Mouse (Mus musculus): Measurements from ENCODE around the gene Rogdi. TPM values are rescaled to one million over a fixed set of nuclear protein-coding genes. Genes with fewer than 3 reads are reported as not detected.

The Rogdi gene
- polyA plus RNA-seq (2014; fragmentation: Nextera tagmentation; extraction: Ambion mirVana), result 50.2 and 53.0 TPM in 2 replicates

DNA sequence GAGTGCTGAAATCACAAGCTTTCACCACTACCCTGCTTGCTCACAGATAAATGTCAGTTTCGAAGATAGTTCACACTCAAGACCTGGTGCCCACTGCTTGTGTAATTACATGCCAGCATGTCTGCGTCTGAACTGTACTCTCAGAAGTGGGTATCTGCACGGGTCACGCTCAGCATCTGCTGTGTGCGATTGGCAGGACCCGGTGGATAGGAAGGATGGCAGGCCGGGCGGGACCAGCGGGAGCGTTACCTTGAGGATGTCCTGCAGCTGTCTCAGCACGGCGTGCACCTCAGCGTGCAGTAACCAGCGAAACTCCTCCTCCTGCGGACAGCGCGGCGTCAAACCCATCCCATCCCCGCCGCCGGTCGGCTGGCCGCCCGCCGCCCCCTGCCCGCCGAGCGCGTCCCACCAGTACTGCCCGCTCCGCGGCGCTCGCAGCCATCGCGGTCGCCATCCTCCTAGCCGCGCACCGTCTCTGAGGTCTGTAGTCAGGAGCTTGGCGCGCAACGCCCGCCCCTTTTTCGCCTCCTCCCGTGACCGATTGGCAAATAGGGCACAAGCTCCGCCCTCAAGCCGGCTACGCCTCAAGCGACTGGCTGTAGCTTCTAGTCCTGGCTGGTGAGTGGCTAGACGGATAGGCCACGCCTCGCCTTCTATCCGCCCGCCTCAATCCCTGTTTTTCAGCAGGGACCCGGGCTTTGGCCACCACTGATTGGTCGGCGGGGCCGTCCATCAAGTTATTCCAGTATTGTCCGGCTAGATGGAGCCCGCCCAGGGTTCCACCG, at the start of gene Rogdi:
TSS of gene Rogdi (minus strand) at position 500 of the 785 bp plus-strand sequence.
- H3K4me1 ChIP-seq (ENCODE audit: control insufficient read depth, insufficient read depth, low read length), result no peaks in the 10 kb centered on the region
- ATAC-seq (ENCODE audit: low read depth) (peak; percentile 99), DNase-seq (ENCODE audit: low spot score) (peak; percentile 100)
- H3K9ac ChIP-seq (ENCODE audit: low read depth, low read length), result peak within 1 kb of the TSS; percentile 70
- H3K9me3 ChIP-seq (ENCODE audit: control insufficient read depth, low read length), result no peaks in the 10 kb centered on the region
- H3K4me3 ChIP-seq (ENCODE audit: low read depth, low read length), result peak within 1 kb of the TSS; percentile 67
- H3K27ac ChIP-seq (replicated peaks; ENCODE audit: low read depth, low read length), result peak within 1 kb of the TSS; percentile 50
- H3K36me3 ChIP-seq (ENCODE audit: control insufficient read depth, insufficient read depth, low read length), result peaks cover 45% of the 10 kb centered on the region
- H3K27me3 ChIP-seq (replicated peaks; ENCODE audit: control insufficient read depth, insufficient read depth, low read length), result no peaks in the 10 kb centered on the region
- peak within 1 kb of the TSS; percentile 74 for H3K4me2 ChIP-seq (ENCODE audit: low read depth, low read length)
- WGBS, result under 1% methylated on average over 39 of the region's 63 CpGs

DNA sequence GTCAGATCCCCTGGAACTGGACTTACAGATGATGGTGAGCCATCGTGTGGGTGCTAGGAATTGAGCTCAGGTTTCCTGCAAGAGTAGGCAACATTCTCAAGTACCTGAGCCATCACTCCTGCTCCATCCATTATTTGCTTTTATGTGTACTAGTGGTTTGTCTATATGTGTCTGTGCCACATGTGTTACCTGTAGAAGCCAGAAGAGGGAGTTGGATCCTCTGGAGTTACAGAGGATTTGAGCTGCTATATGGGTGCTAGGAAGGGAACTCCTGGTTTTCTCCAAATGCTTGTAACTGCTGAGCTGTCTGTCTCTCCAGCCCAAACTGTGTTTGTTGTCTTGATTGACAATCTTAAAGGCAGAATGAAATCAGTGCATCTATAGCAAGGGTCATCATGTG, 44.8 kb upstream of the Rogdi start:
- no peaks in the 10 kb centered on the region for H3K9me3 ChIP-seq (ENCODE audit: control insufficient read depth, low read length)
- no peak overlapping the region for H3K27ac ChIP-seq (replicated peaks; ENCODE audit: low read depth, low read length)
- no peak overlapping the region for H3K9ac ChIP-seq (ENCODE audit: low read depth, low read length)
- no peak for ATAC-seq (ENCODE audit: low read depth)
- no peaks in the 10 kb centered on the region for H3K4me1 ChIP-seq (ENCODE audit: control insufficient read depth, insufficient read depth, low read length)
- H3K36me3 ChIP-seq (ENCODE audit: control insufficient read depth, insufficient read depth, low read length), result peaks cover 57% of the 10 kb centered on the region
- no peak overlapping the region for H3K4me3 ChIP-seq (ENCODE audit: low read depth, low read length)
- no peak overlapping the region for H3K4me2 ChIP-seq (ENCODE audit: low read depth, low read length)
- peak; percentile 23 for DNase-seq (ENCODE audit: low spot score)
- WGBS, result 84% methylated on average over 1 of the region's 1 CpGs
- H3K27me3 ChIP-seq (replicated peaks; ENCODE audit: control insufficient read depth, insufficient read depth, low read length), result no peaks in the 10 kb centered on the region

DNA sequence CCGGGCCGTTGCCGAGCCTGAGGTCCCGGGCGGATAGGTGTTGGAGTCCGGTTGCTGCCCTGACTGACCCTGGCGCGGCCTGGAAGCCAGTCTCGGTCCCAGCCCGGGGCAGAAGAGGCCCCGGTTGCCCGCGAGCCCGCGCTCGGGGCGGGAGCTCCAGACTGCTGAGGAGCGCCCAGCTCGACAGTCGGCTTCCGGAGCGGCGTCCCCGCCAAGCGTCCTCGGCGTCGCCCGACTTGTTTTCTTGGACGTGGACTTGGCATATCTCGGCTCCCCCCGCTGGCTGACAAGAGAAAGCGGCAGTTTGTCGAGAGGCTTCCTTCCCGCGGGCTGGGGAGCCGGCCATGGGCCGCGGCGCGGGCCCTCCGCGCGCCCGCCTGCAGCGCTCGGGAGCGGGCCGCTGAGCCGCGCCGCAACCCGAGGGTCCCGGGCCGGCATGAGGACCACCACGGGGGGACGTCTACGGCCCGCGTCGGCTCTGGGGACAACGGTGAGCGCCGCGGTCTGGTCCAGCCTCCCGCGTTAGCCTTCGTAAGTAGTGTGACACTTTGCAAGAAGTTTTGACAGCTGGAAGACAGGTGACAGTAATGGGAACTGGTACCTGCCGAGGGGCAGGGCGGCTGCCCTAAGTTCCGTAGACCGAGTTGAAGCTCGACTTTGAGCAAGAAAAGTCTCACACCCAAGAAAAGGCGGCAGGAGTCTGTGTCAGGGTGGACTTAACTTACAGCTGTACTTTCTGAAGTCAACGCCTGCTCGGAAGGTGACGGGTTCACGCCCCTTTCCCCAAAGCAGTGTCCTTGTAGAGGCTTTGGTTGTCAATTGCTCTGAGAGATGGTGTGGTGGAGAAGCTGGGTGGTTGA, 37.1 kb upstream of the Rogdi start:
- H3K4me1 ChIP-seq (ENCODE audit: control insufficient read depth, insufficient read depth, low read length), result peaks cover 16% of the 10 kb centered on the region
- H3K4me2 ChIP-seq (ENCODE audit: low read depth, low read length), result peak overlapping the region; percentile 86
- peak overlapping the region; percentile 86 for H3K4me3 ChIP-seq (ENCODE audit: low read depth, low read length)
- peak; percentile 88 for DNase-seq (ENCODE audit: low spot score)
- ATAC-seq (ENCODE audit: low read depth), result peak; percentile 64
- under 1% methylated on average over 54 of the region's 78 CpGs for WGBS
- peak overlapping the region; percentile 98 for H3K27ac ChIP-seq (replicated peaks; ENCODE audit: low read depth, low read length)
- no peaks in the 10 kb centered on the region for H3K9me3 ChIP-seq (ENCODE audit: control insufficient read depth, low read length)
- peaks cover 42% of the 10 kb centered on the region for H3K36me3 ChIP-seq (ENCODE audit: control insufficient read depth, insufficient read depth, low read length)
- H3K27me3 ChIP-seq (replicated peaks; ENCODE audit: control insufficient read depth, insufficient read depth, low read length), result no peaks in the 10 kb centered on the region
- H3K9ac ChIP-seq (ENCODE audit: low read depth, low read length), result peak overlapping the region; percentile 93

DNA sequence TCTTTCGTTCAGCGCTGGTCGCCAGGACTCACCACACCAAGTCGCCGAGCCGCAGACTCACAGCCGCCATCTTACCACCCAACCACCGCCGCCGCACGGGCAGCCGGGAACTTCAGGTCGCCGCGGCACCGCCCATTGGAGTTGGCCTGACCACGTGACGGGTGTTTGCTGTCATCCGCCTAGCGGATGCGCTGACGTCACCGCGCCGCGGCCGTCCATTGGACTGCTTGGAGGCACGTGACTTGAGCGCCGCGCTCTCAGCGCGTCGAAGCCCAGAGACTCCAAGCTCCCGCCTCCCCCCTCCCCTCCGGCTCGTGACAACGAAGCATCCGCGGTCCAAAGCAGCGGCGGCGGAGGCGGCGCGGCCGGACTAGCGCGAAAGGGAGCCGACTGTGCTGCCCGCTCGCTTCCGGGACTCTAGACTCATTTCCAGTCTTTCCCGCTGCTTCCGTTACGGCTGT, 36.5 kb upstream of the Rogdi start, which contains the start of the genes Glyr1 and Ubn1:
TSS of gene Glyr1 (minus strand) at position 90 of the 461 bp plus-strand sequence.
TSS of gene Ubn1 (plus strand) at position 284 of the 461 bp plus-strand sequence.
- peaks cover 42% of the 10 kb centered on the region for H3K36me3 ChIP-seq (ENCODE audit: control insufficient read depth, insufficient read depth, low read length)
- H3K27me3 ChIP-seq (replicated peaks; ENCODE audit: control insufficient read depth, insufficient read depth, low read length), result no peaks in the 10 kb centered on the region
- peak within 1 kb of the TSS; percentile 86 for H3K4me3 ChIP-seq (ENCODE audit: low read depth, low read length)
- WGBS, result 0% methylated on average over 20 of the region's 56 CpGs
- DNase-seq (ENCODE audit: low spot score) (peak; percentile 100), ATAC-seq (ENCODE audit: low read depth) (peak; percentile 99)
- peak within 1 kb of the TSS; percentile 93 for H3K9ac ChIP-seq (ENCODE audit: low read depth, low read length)
- peak within 1 kb of the TSS; percentile 98 for H3K27ac ChIP-seq (replicated peaks; ENCODE audit: low read depth, low read length)
- no peaks in the 10 kb centered on the region for H3K9me3 ChIP-seq (ENCODE audit: control insufficient read depth, low read length)
- peaks cover 16% of the 10 kb centered on the region for H3K4me1 ChIP-seq (ENCODE audit: control insufficient read depth, insufficient read depth, low read length)
- peak within 1 kb of the TSS; percentile 86 for H3K4me2 ChIP-seq (ENCODE audit: low read depth, low read length)

DNA sequence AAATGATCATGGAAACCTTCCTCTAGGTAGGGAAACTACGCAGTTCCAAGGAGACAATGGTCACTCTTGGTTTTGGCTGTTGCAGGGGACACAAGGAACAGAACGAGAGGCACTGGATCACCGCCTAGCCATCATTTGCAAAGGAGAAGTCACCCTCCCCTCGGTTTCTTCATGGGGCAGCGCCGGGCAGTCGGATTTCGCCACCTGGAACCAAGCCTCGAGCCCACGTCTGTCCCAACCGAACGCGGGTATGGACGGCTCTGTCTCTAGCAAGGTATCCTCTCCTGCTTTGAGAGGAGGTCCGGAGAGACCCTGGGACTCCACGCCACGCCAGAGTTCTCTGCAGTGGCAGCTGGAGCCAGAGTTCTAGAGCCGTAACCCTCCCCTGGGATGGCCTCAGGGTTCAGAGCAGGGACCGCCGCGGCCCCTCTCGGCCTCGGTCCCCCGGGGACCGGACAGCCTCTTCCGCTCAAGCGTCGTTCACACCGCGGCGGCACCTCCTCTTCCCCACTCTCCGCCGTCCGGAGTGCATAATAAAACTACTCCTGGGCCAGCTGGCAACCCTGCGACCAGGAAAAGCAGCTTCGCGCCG, 35.9 kb upstream of the Rogdi start:
- Histone ChIP-seq H3K36me3 (ENCODE audit: control insufficient read depth, insufficient read depth, low read length) (peaks cover 47% of the 10 kb centered on the region), H3K9me3 (ENCODE audit: control insufficient read depth, low read length) (no peaks in the 10 kb centered on the region), H3K27me3 (replicated peaks; ENCODE audit: control insufficient read depth, insufficient read depth, low read length) (no peaks in the 10 kb centered on the region), H3K9ac (ENCODE audit: low read depth, low read length) (peak overlapping the region; percentile 88), H3K4me3 (ENCODE audit: low read depth, low read length) (peak overlapping the region; percentile 86), H3K4me2 (ENCODE audit: low read depth, low read length) (peak overlapping the region; percentile 57), H3K4me1 (ENCODE audit: control insufficient read depth, insufficient read depth, low read length) (peaks cover 16% of the 10 kb centered on the region), H3K27ac (replicated peaks; ENCODE audit: low read depth, low read length) (peak overlapping the region; percentile 93)
- DNase-seq (ENCODE audit: low spot score) (no peak), ATAC-seq (ENCODE audit: low read depth) (peak; percentile 34)
- under 1% methylated on average over 32 of the region's 38 CpGs for WGBS

DNA sequence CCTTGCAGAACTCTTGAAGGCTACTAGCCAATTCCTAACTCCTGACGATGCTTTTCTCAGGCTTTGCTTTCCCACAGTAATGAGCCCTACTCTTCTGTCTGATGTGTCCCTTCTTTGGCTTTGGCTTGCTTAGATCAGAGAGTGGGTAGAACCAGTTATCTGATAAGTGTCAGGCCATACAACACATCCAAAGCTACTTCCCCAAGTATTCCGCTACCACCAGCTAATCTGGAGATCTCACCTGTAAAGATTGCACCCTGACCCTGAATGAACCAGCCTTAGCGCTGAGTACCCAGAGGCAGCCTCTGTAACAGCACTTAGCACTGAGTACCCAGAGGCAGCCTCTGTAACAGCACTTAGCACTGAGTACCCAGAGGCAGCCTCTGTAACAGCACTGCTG, 32.0 kb upstream of the Rogdi start:
- Histone ChIP-seq H3K9ac (ENCODE audit: low read depth, low read length) (no peak overlapping the region), H3K27me3 (replicated peaks; ENCODE audit: control insufficient read depth, insufficient read depth, low read length) (no peaks in the 10 kb centered on the region), H3K27ac (replicated peaks; ENCODE audit: low read depth, low read length) (no peak overlapping the region), H3K4me1 (ENCODE audit: control insufficient read depth, insufficient read depth, low read length) (peaks cover 14% of the 10 kb centered on the region), H3K36me3 (ENCODE audit: control insufficient read depth, insufficient read depth, low read length) (peaks cover 75% of the 10 kb centered on the region), H3K9me3 (ENCODE audit: control insufficient read depth, low read length) (no peaks in the 10 kb centered on the region), H3K4me3 (ENCODE audit: low read depth, low read length) (no peak overlapping the region), H3K4me2 (ENCODE audit: low read depth, low read length) (no peak overlapping the region)
- ATAC-seq (ENCODE audit: low read depth) (no peak), DNase-seq (ENCODE audit: low spot score) (no peak)
- WGBS, result 91% methylated on average over 3 of the region's 3 CpGs

DNA sequence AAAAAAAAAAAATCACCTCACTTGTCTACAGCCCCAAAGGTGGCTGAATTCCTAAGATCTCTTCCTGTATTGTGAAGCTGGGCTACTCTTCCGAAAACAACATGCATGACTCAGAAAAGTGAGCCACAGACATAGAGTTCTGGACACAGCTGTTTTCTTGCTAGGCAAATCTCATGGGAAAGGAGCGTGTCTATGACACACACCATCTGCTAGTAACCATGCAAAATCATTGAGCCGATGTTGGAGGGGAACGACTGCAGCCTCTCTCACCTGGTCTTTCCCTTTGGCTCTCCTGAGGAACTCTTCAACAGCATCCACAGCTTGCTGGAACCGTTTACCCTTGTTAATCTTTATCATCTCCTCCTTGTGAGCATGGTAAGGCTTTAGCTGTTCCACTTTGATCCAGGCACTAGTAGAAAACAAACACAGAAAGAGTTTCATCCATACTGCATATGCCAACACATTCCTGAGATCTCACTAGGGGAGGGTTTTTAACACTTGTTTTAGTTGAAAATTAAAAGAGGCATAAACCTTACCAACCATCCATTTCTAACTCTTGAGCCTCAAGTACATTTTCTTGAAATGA, 23.4 kb upstream of the Rogdi start:
- Histone ChIP-seq H3K4me1 (ENCODE audit: control insufficient read depth, insufficient read depth, low read length) (no peaks in the 10 kb centered on the region), H3K4me2 (ENCODE audit: low read depth, low read length) (no peak overlapping the region), H3K27me3 (replicated peaks; ENCODE audit: control insufficient read depth, insufficient read depth, low read length) (no peaks in the 10 kb centered on the region), H3K9me3 (ENCODE audit: control insufficient read depth, low read length) (no peaks in the 10 kb centered on the region), H3K9ac (ENCODE audit: low read depth, low read length) (no peak overlapping the region), H3K27ac (replicated peaks; ENCODE audit: low read depth, low read length) (no peak overlapping the region), H3K36me3 (ENCODE audit: control insufficient read depth, insufficient read depth, low read length) (peaks cover 95% of the 10 kb centered on the region), H3K4me3 (ENCODE audit: low read depth, low read length) (no peak overlapping the region)
- ATAC-seq (ENCODE audit: low read depth), result no peak
- peak; percentile 21 for DNase-seq (ENCODE audit: low spot score)
- 79% methylated on average over 5 of the region's 5 CpGs for WGBS

DNA sequence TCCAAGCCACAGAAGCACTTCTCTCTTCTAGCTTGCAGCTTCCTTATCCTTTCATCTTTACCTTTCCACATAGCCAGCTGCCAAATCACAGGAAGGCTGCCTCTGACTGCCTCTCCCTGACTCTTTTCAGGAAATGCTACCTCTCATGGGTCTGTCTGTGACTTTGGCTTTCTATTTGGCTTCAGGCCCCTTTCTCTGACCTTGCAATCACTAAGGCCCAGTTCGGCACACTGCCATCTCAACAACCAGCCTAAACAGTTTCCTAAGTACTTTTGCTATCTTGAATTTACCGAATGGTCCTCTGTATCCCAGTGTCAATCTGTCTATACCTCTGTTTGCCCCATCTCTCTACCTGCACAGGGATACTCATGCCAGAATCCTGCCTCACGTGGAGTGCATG, 22.2 kb upstream of the Rogdi start:
- no peaks in the 10 kb centered on the region for H3K9me3 ChIP-seq (ENCODE audit: control insufficient read depth, low read length)
- DNase-seq (ENCODE audit: low spot score), result no peak
- ATAC-seq (ENCODE audit: low read depth), result no peak
- no peaks in the 10 kb centered on the region for H3K4me1 ChIP-seq (ENCODE audit: control insufficient read depth, insufficient read depth, low read length)
- no peak overlapping the region for H3K9ac ChIP-seq (ENCODE audit: low read depth, low read length)
- peaks cover 95% of the 10 kb centered on the region for H3K36me3 ChIP-seq (ENCODE audit: control insufficient read depth, insufficient read depth, low read length)
- no peak overlapping the region for H3K4me3 ChIP-seq (ENCODE audit: low read depth, low read length)
- no peaks in the 10 kb centered on the region for H3K27me3 ChIP-seq (replicated peaks; ENCODE audit: control insufficient read depth, insufficient read depth, low read length)
- 91% methylated on average over 3 of the region's 3 CpGs for WGBS
- no peak overlapping the region for H3K4me2 ChIP-seq (ENCODE audit: low read depth, low read length)
- H3K27ac ChIP-seq (replicated peaks; ENCODE audit: low read depth, low read length), result no peak overlapping the region

Measured in embryonic facial prominence, embryonic 14.5 days (tissue).